Mouse (Mus musculus) liver, postnatal 0 days (tissue): ENCODE results near the gene Gpr162.

Source experiments
- CTCF ChIP-seq: sonication (generic); IDR thresholded peaks from 2 replicates; pipeline ENCODE4 v1.5.1; 2016; ENCODE audit warnings: antibody characterized with exemption, low read depth
- EP300 ChIP-seq: IDR thresholded peaks from 2 replicates; pipeline ENCODE4 v1.6.1; 2016; ENCODE audit warnings: antibody characterized with exemption, low read depth, mild to moderate bottlenecking

GRCm38 (mm10) chr6:124812848-124813247 lies 50.9 kb downstream of the Gpr162 start:
- TF ChIP-seq CTCF: no peak
- no peak for TF ChIP-seq EP300
